Mouse (Mus musculus) limb, embryonic 12.5 days (tissue): ENCODE measurements around the gene Ccnyl1. TPM values are rescaled to one million over a fixed set of nuclear protein-coding genes. Genes with fewer than 3 reads are reported as not detected.
"Not testable (repeated sequence)": the region's sequence is repeated elsewhere in the genome, so short reads cannot be mapped to it uniquely, and the experiment has no call there.

ENCODE experiments used
- ATAC-seq: fragments of 200-750 bp; cut with Nextera tagmentation; 2 replicates; pipeline ENCODE4 v1.8.0; 2017; ENCODE audit warnings: low read depth, moderate TSS enrichment; ENCODE audit not compliant: insufficient number of reproducible peaks, insufficient read depth, low FRiP score, low TSS enrichment
- H3K27ac ChIP-seq: fragments of 300-500 bp; sonication (generic); 2 replicates; pipeline ENCODE4 v1.5.1; 2016; ENCODE audit warnings: mild to moderate bottlenecking, moderate library complexity
- H3K27me3 ChIP-seq: fragments of 300-500 bp; sonication (generic); 2 replicates; pipeline ENCODE4 v1.6.1; 2016; ENCODE audit warnings: mild to moderate bottlenecking, moderate library complexity
- H3K36me3 ChIP-seq: fragments of 300-500 bp; sonication (generic); 2 replicates; pipeline ENCODE4 v1.6.1; 2016; ENCODE audit warnings: mild to moderate bottlenecking, moderate library complexity
- H3K4me1 ChIP-seq: fragments of 300-500 bp; sonication (generic); replicated peaks from 2 replicates; pipeline ENCODE4 v1.6.1; 2016
- H3K4me2 ChIP-seq: fragments of 300-500 bp; sonication (generic); 2 replicates; pipeline ENCODE4 v1.6.1; 2016; ENCODE audit warnings: mild to moderate bottlenecking, moderate library complexity
- H3K4me3 ChIP-seq: fragments of 300-500 bp; sonication (generic); replicated peaks from 2 replicates; pipeline ENCODE4 v1.5.1; 2016; ENCODE audit warnings: mild to moderate bottlenecking
- H3K9ac ChIP-seq: fragments of 300-500 bp; sonication (generic); replicated peaks from 2 replicates; pipeline ENCODE4 v1.6.1; 2016; ENCODE audit warnings: mild to moderate bottlenecking, moderate library complexity
- H3K9me3 ChIP-seq: fragments of 300-500 bp; sonication (generic); 2 replicates; pipeline ENCODE4 v1.6.1; 2016; ENCODE audit warnings: mild to moderate bottlenecking, moderate library complexity
- WGBS: fragments of 180-500 bp; shearing (Covaris S2); methylation state at CpG from one replicate; pipeline ENCODE4 v1.1.7; 2016; 5-methylcytosine and 5-hydroxymethylcytosine counted together
- polyA plus RNA-seq: library from polyadenylated mRNA; unstranded; fragments of >200 nt; fragmentation: Nextera tagmentation; extraction: Ambion mirVana; gene quantifications from 2 replicates; pipeline ENCODE4 v1.2.1, GENCODE M21; 2016

The Ccnyl1 gene
- polyA plus RNA-seq: 7.4 and 7.8 TPM in 2 replicates

DNA sequence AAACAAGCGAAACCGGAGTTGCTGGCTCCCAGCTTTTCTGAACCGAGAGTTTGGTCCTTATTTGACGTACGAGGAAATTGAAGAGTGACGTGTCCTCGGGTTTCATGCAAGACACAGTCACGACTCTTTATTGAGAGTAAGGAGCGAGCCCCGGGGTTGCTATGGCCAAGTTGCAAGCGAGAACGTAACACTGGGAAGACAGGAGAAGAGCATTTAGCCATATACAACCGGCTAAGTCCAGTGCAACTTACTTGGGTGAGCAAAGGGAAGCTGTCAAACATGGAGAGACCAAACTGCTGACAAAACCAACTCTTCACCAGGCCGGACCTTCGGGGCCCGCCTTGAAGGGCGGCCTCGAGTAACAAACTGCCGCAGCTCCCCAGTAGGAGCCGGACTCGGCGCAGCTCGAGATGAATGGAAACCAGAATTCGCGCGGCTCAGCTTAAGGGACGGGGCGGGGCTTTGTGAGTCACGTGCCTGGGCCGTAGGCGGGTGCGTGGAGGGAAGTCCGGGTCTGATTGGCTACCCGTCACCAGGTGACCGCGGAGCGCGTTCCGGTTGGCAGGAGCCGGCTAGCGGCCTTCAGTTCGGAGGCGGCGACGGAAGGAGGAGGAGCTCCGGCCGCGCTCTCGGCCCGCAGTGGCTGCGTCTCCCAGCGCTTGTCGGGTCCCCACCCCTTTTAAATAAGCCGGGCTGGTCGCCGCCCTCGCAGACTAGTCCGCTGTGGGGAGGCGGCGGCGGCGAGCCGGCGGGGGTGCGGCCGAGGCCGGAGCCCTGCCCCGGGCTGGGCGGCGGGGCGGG, at the start of gene Ccnyl1:
TSS of gene Ccnyl1 (plus strand) at position 243 of the 801 bp plus-strand sequence.
- Histone ChIP-seq H3K4me2 (peak within 1 kb of the TSS; percentile 81), H3K9ac (peak within 1 kb of the TSS; percentile 93), H3K4me1 (peaks cover 25% of the 10 kb centered on the region), H3K27ac (peak within 1 kb of the TSS; percentile 73), H3K9me3 (no peaks in the 10 kb centered on the region), H3K27me3 (no peaks in the 10 kb centered on the region), H3K36me3 (no peaks in the 10 kb centered on the region), H3K4me3 (peak within 1 kb of the TSS; percentile 91)
- peak; percentile 98 for ATAC-seq
- WGBS: under 1% methylated on average over 66 of the region's 71 CpGs

DNA sequence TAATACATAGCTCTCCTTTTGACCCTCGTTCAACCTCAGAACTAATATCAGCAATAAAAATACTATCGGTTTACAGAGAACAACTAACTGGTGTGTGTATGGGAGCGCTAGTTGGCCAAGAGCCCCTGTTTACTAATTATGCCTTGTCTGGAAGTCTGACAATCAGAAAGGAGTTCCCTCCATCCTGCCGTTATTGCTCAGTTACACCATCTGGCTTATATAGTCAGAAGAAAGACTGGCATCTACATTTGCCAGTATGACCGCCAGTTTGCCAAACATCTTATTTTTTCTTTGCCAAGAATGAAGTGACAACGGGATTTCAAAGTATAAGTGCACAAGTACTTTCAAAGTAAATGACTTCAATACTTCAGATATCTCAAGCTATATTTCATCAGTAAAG, 49.2 kb upstream of the Ccnyl1 start:
- Histone ChIP-seq H3K27me3 (no peaks in the 10 kb centered on the region), H3K36me3 (no peaks in the 10 kb centered on the region), H3K4me2 (no peak overlapping the region), H3K4me3 (no peak overlapping the region), H3K4me1 (peaks cover 6% of the 10 kb centered on the region; the same call in 1 of the 2 replicates), H3K27ac (no peak overlapping the region), H3K9me3 (no peaks in the 10 kb centered on the region), H3K9ac (no peak overlapping the region)
- 86% methylated on average over 6 of the region's 6 CpGs for WGBS
- ATAC-seq: no peak

DNA sequence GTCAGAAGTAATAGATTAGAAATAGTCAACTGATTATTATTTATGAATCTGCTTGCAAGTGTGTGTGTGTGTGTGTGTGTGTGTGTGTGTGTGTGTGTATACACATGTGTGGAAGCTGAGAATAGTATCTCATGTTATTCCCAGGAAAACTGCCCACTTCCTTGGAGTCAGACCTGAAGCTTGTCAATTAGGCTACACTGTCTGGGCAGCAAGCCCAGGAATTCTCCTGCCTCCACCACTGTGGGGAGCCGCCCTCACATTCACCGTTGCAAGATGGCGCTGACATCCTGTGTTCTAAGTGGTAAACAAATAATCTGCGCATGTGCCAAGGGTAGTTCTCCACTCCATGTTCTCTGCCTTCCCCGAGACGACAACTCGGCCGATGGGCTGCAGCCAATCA, 47.7 kb upstream of the Ccnyl1 start:
- 96% methylated on average over 8 of the region's 8 CpGs for WGBS
- not testable (repeated sequence) for H3K4me1 ChIP-seq, H3K9me3 ChIP-seq, ATAC-seq, H3K27me3 ChIP-seq, H3K36me3 ChIP-seq, H3K4me3 ChIP-seq, H3K4me2 ChIP-seq, H3K9ac ChIP-seq, H3K27ac ChIP-seq

DNA sequence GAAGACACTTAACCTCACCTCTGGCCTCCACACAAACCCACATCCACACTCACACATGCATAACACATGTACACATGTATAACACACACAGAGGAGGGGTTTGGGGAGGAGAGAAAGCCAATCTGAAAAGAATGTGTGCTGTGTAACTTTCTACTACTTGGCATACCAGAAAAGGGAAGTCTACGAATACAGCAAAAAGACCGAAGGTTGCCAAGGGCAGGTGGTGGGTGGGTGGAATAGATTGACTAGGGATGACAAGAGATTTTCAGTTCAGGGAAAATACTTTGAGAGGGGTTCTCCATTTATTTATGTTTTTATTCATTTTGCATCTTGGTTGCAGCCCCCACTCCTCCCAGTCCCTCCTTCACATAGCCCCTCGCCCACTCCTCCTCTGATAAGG, 45.7 kb upstream of the Ccnyl1 start:
- WGBS: 95% methylated on average over 3 of the region's 3 CpGs
- Histone ChIP-seq H3K9ac (no peak overlapping the region), H3K9me3 (no peaks in the 10 kb centered on the region), H3K36me3 (no peaks in the 10 kb centered on the region), H3K4me1 (peaks cover 2% of the 10 kb centered on the region; the same call in 1 of the 2 replicates), H3K4me3 (no peak overlapping the region), H3K4me2 (no peak overlapping the region), H3K27ac (no peak overlapping the region), H3K27me3 (no peaks in the 10 kb centered on the region)
- ATAC-seq: no peak

DNA sequence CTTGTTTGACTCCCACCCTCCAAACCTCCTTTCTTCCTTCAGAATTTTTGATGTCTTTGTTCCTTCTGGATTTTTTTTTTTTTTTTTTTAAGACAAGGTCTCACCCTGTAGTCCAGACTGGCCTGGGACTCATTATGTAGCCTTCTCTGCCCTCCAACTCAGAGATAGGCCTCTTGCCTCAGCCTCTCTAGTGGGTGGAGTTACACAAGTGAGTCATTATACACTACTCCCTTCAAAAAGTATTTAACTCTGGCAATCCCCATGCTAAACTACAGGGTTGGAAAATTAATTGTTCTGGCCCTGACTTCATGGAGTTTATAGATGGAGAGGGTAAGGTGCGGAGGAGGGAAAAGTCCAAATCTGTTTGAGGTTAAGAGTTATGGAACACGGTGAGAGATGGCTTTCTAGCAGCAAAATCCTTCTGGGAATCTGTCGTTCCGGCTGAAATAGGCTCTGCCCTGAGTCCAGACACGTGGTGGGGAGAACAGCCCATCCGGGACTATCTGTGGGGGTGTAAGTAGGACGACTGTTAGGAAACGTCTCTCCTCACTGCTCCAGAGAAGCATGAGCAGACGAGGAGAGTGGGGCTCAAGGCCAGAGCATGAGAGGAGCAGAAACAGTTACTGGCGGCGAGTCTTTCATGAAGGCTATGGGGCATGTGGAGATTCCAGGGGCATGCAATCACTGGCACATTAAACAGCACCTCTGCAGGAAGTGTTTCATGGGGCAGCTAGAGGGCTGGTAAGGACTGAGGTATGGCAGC, 40.7 kb upstream of the Ccnyl1 start:
- H3K27me3 ChIP-seq: no peaks in the 10 kb centered on the region
- 62% methylated on average over 11 of the region's 11 CpGs for WGBS
- H3K9ac ChIP-seq: no peak overlapping the region
- 0 out of 2 replicates have a peak overlapping the region, but pooled peaks have one; percentile 23 for H3K27ac ChIP-seq
- no peak overlapping the region for H3K4me2 ChIP-seq
- no peak overlapping the region for H3K4me3 ChIP-seq
- no peaks in the 10 kb centered on the region for H3K36me3 ChIP-seq
- ATAC-seq: no peak
- H3K4me1 ChIP-seq: peaks cover 6% of the 10 kb centered on the region; the same call in 1 of the 2 replicates
- H3K9me3 ChIP-seq: no peaks in the 10 kb centered on the region

DNA sequence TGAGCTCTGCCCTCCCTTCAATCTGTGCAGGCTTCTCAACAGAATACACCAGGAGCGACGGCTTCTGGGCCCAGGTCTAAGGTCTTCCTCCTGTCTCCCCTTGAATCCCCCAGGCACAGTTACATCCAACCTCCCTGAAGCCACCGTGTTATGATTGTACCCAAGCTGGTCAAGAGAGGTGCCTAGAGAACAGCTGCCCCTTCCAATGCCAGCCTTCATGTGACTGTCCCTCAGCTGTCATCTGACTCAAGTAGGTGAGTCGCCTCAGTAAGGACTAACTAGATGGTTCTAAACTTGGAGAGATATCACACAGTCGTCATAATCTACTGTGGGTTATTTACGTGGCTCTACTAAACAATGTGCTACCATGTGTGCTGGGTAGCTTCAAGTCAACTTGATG, 36.6 kb upstream of the Ccnyl1 start:
- no peaks in the 10 kb centered on the region for H3K27me3 ChIP-seq
- ATAC-seq: no peak
- no peaks in the 10 kb centered on the region for H3K36me3 ChIP-seq
- no peak overlapping the region for H3K4me3 ChIP-seq
- WGBS: 89% methylated on average over 6 of the region's 6 CpGs
- no peaks in the 10 kb centered on the region for H3K9me3 ChIP-seq
- peaks cover 9% of the 10 kb centered on the region; the same call in 1 of the 2 replicates for H3K4me1 ChIP-seq
- H3K27ac ChIP-seq: no peak overlapping the region
- no peak overlapping the region for H3K4me2 ChIP-seq
- H3K9ac ChIP-seq: no peak overlapping the region

DNA sequence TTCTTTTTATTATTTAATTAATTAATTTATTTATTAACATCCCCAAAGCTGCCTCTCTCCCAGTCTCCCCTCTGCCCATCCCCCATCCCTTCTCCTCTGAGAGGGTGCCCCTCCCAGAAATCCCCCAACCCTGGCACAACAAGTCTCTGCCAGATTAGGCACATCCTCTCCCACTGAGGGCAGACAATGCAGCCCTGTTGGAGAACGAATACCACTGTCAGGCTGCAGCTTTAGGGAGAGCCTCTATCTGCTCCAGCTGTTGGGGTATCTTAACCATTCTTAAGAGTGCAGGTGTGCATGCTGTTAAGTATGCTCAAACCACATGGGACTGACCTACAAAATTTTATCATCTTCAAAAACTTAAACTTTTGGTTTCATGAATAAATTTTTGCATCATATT, 34.8 kb upstream of the Ccnyl1 start:
- Histone ChIP-seq H3K9ac (no peak overlapping the region), H3K4me1 (0 out of 2 replicates have a peak, but pooled peaks cover 2% of the 10 kb centered on the region), H3K4me3 (no peak overlapping the region), H3K4me2 (no peak overlapping the region), H3K27ac (no peak overlapping the region), H3K9me3 (no peaks in the 10 kb centered on the region), H3K27me3 (no peaks in the 10 kb centered on the region), H3K36me3 (no peaks in the 10 kb centered on the region)
- no peak for ATAC-seq
- WGBS: 33% methylated on average over 1 of the region's 1 CpGs

DNA sequence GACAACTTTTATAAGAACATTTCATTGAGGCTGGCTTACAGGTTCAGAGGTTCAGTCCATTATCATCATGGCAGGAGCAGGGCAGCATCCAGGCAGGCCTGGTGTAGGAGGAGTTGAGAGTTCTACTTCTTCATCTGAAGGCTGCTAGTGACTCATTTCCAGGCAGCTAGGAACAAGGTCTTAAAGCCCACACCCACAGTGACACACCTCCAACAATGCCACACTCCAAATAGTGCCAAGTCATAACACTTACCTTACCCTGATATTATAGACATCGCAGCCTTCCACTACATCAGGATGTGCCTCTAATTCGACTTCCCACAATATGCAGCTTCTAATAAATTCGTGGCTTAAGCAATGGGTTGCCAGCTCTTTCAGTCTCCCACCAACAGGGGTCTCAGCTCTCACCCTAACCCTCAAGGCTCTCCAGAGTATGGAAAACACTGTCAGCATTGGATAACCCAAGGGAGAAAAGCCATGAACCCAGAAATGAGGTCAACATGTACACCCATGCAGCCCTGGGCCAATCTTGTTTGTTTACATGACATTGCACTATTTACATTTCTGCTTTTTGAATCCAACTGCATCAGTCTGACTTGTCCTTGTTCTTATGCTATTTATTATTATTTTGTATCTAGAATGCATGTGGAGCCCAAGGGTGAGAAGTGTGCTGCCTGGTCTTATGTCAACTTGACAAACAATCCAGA, 33.7 kb upstream of the Ccnyl1 start:
- WGBS: 85% methylated on average over 3 of the region's 3 CpGs
- H3K9ac ChIP-seq: no peak overlapping the region
- no peak overlapping the region for H3K27ac ChIP-seq
- no peaks in the 10 kb centered on the region for H3K9me3 ChIP-seq
- H3K4me1 ChIP-seq: 0 out of 2 replicates have a peak, but pooled peaks cover 2% of the 10 kb centered on the region
- no peak for ATAC-seq
- no peaks in the 10 kb centered on the region for H3K27me3 ChIP-seq
- no peaks in the 10 kb centered on the region for H3K36me3 ChIP-seq
- H3K4me3 ChIP-seq: no peak overlapping the region
- H3K4me2 ChIP-seq: no peak overlapping the region

DNA sequence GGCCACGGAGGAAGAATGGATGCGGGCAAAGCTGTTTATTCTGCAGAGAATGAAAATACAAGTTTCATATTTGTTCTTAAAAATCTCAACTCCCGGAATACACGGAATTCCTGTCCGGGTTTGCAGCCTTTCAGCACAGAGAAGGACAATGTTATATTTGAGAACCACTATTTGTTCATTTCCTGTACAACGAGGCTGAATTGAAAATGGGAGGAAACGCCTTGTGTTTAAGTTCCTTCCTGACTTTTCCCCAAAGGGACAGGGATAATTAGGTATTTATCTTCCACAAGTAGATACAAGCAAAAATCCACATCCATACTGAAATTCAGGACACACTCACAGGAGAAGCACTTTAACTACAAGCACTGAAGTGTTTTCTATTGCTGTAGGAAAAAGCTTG, 31.4 kb upstream of the Ccnyl1 start:
- 73% methylated on average over 7 of the region's 7 CpGs for WGBS
- Histone ChIP-seq H3K4me2 (no peak overlapping the region), H3K27me3 (no peaks in the 10 kb centered on the region), H3K36me3 (no peaks in the 10 kb centered on the region), H3K4me3 (no peak overlapping the region), H3K9me3 (no peaks in the 10 kb centered on the region), H3K27ac (no peak overlapping the region), H3K9ac (no peak overlapping the region), H3K4me1 (0 out of 2 replicates have a peak, but pooled peaks cover 2% of the 10 kb centered on the region)
- ATAC-seq: no peak

DNA sequence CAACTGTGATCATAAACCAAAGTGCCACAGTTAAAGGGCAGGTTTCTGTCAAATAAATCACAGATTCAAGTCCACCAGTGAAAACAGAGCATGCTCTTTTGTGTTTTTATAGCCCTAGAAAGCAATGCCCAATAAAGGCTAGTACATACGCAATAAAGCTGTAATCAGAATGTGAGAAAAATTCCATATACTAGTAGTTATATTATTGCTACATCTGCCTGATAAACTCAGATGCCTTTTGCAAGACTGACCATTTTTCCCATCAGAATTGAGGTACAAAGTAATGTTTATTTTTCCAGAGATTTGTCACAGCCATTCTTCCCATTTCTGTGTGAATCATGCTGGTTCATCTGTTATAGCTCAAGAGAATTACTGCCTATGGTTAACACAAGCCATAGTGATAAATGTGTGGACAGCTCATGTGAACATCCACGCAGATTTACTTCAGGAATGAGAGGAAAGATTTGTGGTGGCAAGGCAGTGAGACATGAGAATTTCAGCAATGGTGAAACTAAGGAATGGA, 23.1 kb upstream of the Ccnyl1 start:
- H3K9ac ChIP-seq: no peak overlapping the region
- 52% methylated on average over 2 of the region's 2 CpGs for WGBS
- no peaks in the 10 kb centered on the region for H3K36me3 ChIP-seq
- no peak overlapping the region for H3K4me2 ChIP-seq
- no peaks in the 10 kb centered on the region for H3K27me3 ChIP-seq
- peaks cover 11% of the 10 kb centered on the region for H3K4me1 ChIP-seq
- no peak for ATAC-seq
- H3K27ac ChIP-seq: no peak overlapping the region
- no peaks in the 10 kb centered on the region for H3K9me3 ChIP-seq
- H3K4me3 ChIP-seq: no peak overlapping the region

DNA sequence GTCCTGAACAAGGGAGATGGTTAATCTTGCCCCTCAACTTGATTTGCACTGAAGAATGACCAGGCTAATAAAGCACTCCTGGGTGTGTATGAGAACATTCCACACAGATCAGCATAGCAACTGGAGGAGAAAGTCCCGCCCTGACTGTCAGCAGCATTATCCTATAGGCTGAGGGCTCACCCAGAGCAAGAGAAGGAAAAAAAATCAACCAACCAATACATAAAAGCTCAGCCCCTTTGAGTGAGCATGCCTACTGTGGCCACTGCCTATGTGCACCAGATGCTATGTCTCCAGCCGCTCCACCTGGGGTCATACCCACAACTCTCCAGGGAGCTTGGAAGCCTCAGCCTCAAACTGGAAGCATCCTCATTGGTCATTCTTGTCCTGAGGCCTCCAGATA, 20.8 kb upstream of the Ccnyl1 start:
- H3K9me3 ChIP-seq: no peaks in the 10 kb centered on the region
- 81% methylated on average over 2 of the region's 2 CpGs for WGBS

More for the DNA sequence above, 20.8 kb upstream of the Ccnyl1 start:
- peaks cover 11% of the 10 kb centered on the region for H3K4me1 ChIP-seq
- no peak overlapping the region for H3K27ac ChIP-seq
- H3K9ac ChIP-seq: no peak overlapping the region
- H3K4me2 ChIP-seq: no peak overlapping the region
- no peaks in the 10 kb centered on the region for H3K27me3 ChIP-seq
- H3K36me3 ChIP-seq: no peaks in the 10 kb centered on the region
- no peak overlapping the region for H3K4me3 ChIP-seq
- ATAC-seq: no peak
